Mouse (Mus musculus) embryonic stem cell, embryonic (primary cell): ENCODE measurements at regions not wholly inside any gene's neighbourhood (a gene's known extent, or its start where the extent isn't known, plus 50 kb on each side); places are given as distances from the start of the nearest gene placed in this dataset.

Experiments
- CTCF ChIA-PET, 4 experiments: fragments of 300-600 bp in 2 of 4; fragments of 350-600 bp in 2 of 4; sonication (Branson Sonifier 250); formaldehyde crosslinking; loops; one replicate each; lab custom pipeline; 2022; ENCODE audit warnings: inconsistent platforms in 2 of 4; lab: Charles Lee
- POLR2A ChIA-PET, 4 experiments: fragments of 300-600 bp in 2 of 4; fragments of 350-600 bp in 2 of 4; sonication (Branson Sonifier 250); formaldehyde crosslinking; loops; one replicate each; lab custom pipeline; 2022; ENCODE audit warnings: antibody characterized with exemption in 4 of 4, inconsistent platforms in 1 of 4; lab: Charles Lee

- ChIA-PET POLR2A (no interaction called here), CTCF (interaction anchor here in 1 of 4 experiments (1.0 kb wide), 1 partner anchor 787 kb away, joined by 3 read pairs; no protein-coding TSS in a partner anchor)
Measured at GRCm38 (mm10) chr12:60584846-60585245, 938.1 kb upstream of the Lrfn5 start.
